Mouse (Mus musculus) liver, embryonic 14.5 days (tissue): ENCODE data around the gene Rhbdl3. TPM values are rescaled to one million over a fixed set of nuclear protein-coding genes. Genes with fewer than 3 reads are reported as not detected.

Experiments
- ATAC-seq: fragments of 200-750 bp; cut with Nextera tagmentation; 2 replicates; pipeline ENCODE4 v1.8.0; 2017; ENCODE audit warnings: moderate number of reproducible peaks, mild to moderate bottlenecking, moderate library complexity; ENCODE audit not compliant: insufficient read depth
- DNase-seq, 3 experiments: peaks; one replicate each; pipeline ENCODE4 v3.0.0-alpha.2; 2012 to 2013; ENCODE audit warnings: low read depth in 3 of 3, low spot score in 3 of 3
- H3K27ac ChIP-seq: fragments of 300-500 bp; sonication (generic); 2 replicates; pipeline ENCODE4 v1.5.1; 2014; ENCODE audit warnings: moderate library complexity, mild to moderate bottlenecking, control low read depth, inconsistent platforms
- H3K27me3 ChIP-seq: fragments of 300-500 bp; sonication (generic); 2 replicates; pipeline ENCODE4 v1.6.1; 2014; ENCODE audit warnings: mild to moderate bottlenecking, low read length, moderate library complexity; ENCODE audit not compliant: control insufficient read depth, insufficient read depth
- H3K36me3 ChIP-seq: fragments of 300-500 bp; sonication (generic); replicated peaks from 2 replicates; pipeline ENCODE4 v1.6.1; 2014; ENCODE audit warnings: low read depth; ENCODE audit not compliant: control insufficient read depth, insufficient read depth
- H3K4me1 ChIP-seq, 2 experiments: fragments of 200-500 bp in 1 of 2; fragments of 300-500 bp in 1 of 2; sonication (generic) in 1 of 2; replicated peaks; 2 replicates each; pipeline ENCODE4 v1.6.1; 2012 to 2014; ENCODE audit warnings: antibody characterized with exemption in 1 of 2, inconsistent platforms in 1 of 2, low read length in 1 of 2; ENCODE audit not compliant: control insufficient read depth in 2 of 2, insufficient read depth in 2 of 2
- H3K4me2 ChIP-seq: fragments of 300-500 bp; sonication (generic); 2 replicates; pipeline ENCODE4 v1.6.1; 2014; ENCODE audit warnings: low read depth, mild to moderate bottlenecking, control low read depth, moderate library complexity
- H3K4me3 ChIP-seq, 2 experiments: fragments of 200-500 bp in 1 of 2; fragments of 300-500 bp in 1 of 2; sonication (generic) in 1 of 2; 2 replicates each; pipeline ENCODE4 v1.5.1; 2012 to 2014; ENCODE audit warnings: low read depth in 2 of 2, low read length in 2 of 2, mild to moderate bottlenecking in 2 of 2, control low read depth in 1 of 2, inconsistent platforms in 1 of 2, moderate library complexity in 1 of 2; ENCODE audit not compliant: insufficient read depth in 1 of 2
- H3K9ac ChIP-seq: fragments of 300-500 bp; sonication (generic); replicated peaks from 2 replicates; pipeline ENCODE4 v1.6.1; 2014; ENCODE audit warnings: mild to moderate bottlenecking, control low read depth, moderate library complexity
- H3K9me3 ChIP-seq: fragments of 300-500 bp; sonication (generic); 2 replicates; pipeline ENCODE4 v1.6.1; 2016; ENCODE audit warnings: low read length, mixed read lengths; ENCODE audit not compliant: control insufficient read depth
- CTCF ChIP-seq: IDR thresholded peaks from 2 replicates; pipeline ENCODE4 v1.5.1; 2016; ENCODE audit warnings: antibody characterized with exemption, low read depth, control low read depth
- EP300 ChIP-seq: IDR thresholded peaks from 2 replicates; pipeline ENCODE4 v1.6.1; 2016; ENCODE audit warnings: antibody characterized with exemption, low read depth
- WGBS: fragments of 180-500 bp; shearing (Covaris S2); extraction: QIAGEN DNeasy Blood & Tissue Kit; methylation state at CpG from one replicate; pipeline ENCODE4 v1.1.7; 2014; ENCODE audit not compliant: insufficient replicate concordance; 5-methylcytosine and 5-hydroxymethylcytosine counted together
- polyA plus RNA-seq, 2 experiments: library from polyadenylated mRNA; depleted of rRNA in 1 of 2; stranded (reverse) in 1 of 2; unstranded in 1 of 2; fragments of >200 nt; fragmentation: Nextera tagmentation in 1 of 2; extraction: Ambion mirVana in 1 of 2; gene quantifications; 2 replicates each; pipeline versions ENCODE4 v1.2.1 to v1.2.3; 2012 to 2014

The Rhbdl3 gene
- polyA plus RNA-seq, 2 experiments: 0.03 to 0.04 TPM

- WGBS: 16% methylated on average over 7 of the region's 7 CpGs
- ATAC-seq: no peak
Observed at GRCm38 (mm10) chr11:80335609-80336350, 35.1 kb downstream of the Rhbdl3 start.

GRCm38 (mm10) chr11:80336351-80336730 lies 35.6 kb downstream of the Rhbdl3 start:
- Histone ChIP-seq H3K4me2 (no peak overlapping the region), H3K9me3 (no peaks in the 10 kb centered on the region), H3K4me1 (no peaks in the 10 kb centered on the region), H3K9ac (no peak overlapping the region), H3K27ac (no peak overlapping the region), H3K27me3 (no peaks in the 10 kb centered on the region), H3K4me3 (no peak overlapping the region), H3K36me3 (no peaks in the 10 kb centered on the region)
- DNase-seq (no peak), ATAC-seq (no peak)
- WGBS: 19% methylated on average over 6 of the region's 6 CpGs
- TF ChIP-seq CTCF (no peak), EP300 (no peak)

More at GRCm38 (mm10) chr11:80335609-80336350, 35.1 kb downstream of the Rhbdl3 start:
- H3K9me3 ChIP-seq: no peaks in the 10 kb centered on the region
- H3K4me2 ChIP-seq: no peak overlapping the region
- no peak overlapping the region for H3K4me3 ChIP-seq
- H3K4me1 ChIP-seq: no peaks in the 10 kb centered on the region
- no peak for DNase-seq
- no peak overlapping the region for H3K9ac ChIP-seq
- H3K27ac ChIP-seq: no peak overlapping the region
- no peaks in the 10 kb centered on the region for H3K27me3 ChIP-seq
- no peaks in the 10 kb centered on the region for H3K36me3 ChIP-seq
- TF ChIP-seq EP300 (no peak), CTCF (no peak)

- H3K9me3 ChIP-seq: no peaks in the 10 kb centered on the region
- no peak for TF ChIP-seq CTCF
- TF ChIP-seq EP300: no peak
- no peak for DNase-seq
- ATAC-seq: no peak
- H3K27me3 ChIP-seq: no peaks in the 10 kb centered on the region
- WGBS: 40% methylated on average over 2 of the region's 2 CpGs
- no peak overlapping the region for H3K4me2 ChIP-seq
- no peaks in the 10 kb centered on the region for H3K36me3 ChIP-seq
- no peak overlapping the region for H3K4me3 ChIP-seq
- H3K4me1 ChIP-seq: no peaks in the 10 kb centered on the region
- no peak overlapping the region for H3K27ac ChIP-seq
- no peak overlapping the region for H3K9ac ChIP-seq
Observed at GRCm38 (mm10) chr11:80342482-80342881, 41.8 kb downstream of the Rhbdl3 start.

GRCm38 (mm10) chr11:80351832-80352430 lies 51.2 kb downstream of the Rhbdl3 start:
- no peaks in the 10 kb centered on the region for H3K27me3 ChIP-seq
- no peaks in the 10 kb centered on the region for H3K36me3 ChIP-seq
- H3K9me3 ChIP-seq: no peaks in the 10 kb centered on the region
- no peak for ATAC-seq
- TF ChIP-seq EP300: no peak
- peak; percentile 95 for TF ChIP-seq CTCF
- no peaks in the 10 kb centered on the region for H3K4me1 ChIP-seq
- H3K9ac ChIP-seq: no peak overlapping the region
- DNase-seq: peak; percentile 36 to 51 (median 41)
- H3K4me3 ChIP-seq: no peak overlapping the region
- H3K4me2 ChIP-seq: no peak overlapping the region
- 57% methylated on average over 5 of the region's 5 CpGs for WGBS
- no peak overlapping the region for H3K27ac ChIP-seq

- DNase-seq: no peak
Observed at GRCm38 (mm10) chr11:80354832-80355231, 54.1 kb downstream of the Rhbdl3 start.

More at GRCm38 (mm10) chr11:80354832-80355231, 54.1 kb downstream of the Rhbdl3 start:
- Histone ChIP-seq H3K4me2 (no peak overlapping the region), H3K27me3 (no peaks in the 10 kb centered on the region), H3K36me3 (no peaks in the 10 kb centered on the region), H3K27ac (no peak overlapping the region), H3K4me3 (no peak overlapping the region), H3K9me3 (no peaks in the 10 kb centered on the region), H3K4me1 (no peaks in the 10 kb centered on the region), H3K9ac (no peak overlapping the region)
- no peak for ATAC-seq
- TF ChIP-seq EP300 (no peak), CTCF (no peak; the same call in 1 of the 2 replicates)
- 24% methylated on average over 4 of the region's 4 CpGs for WGBS
